Mouse (Mus musculus) embryonic facial prominence, embryonic 12.5 days (tissue): ENCODE results near the gene Eps8. TPM values are rescaled to one million over a fixed set of nuclear protein-coding genes. Genes with fewer than 3 reads are reported as not detected.
A peak's percentile ranks its signal among the peaks of the same experiment; 100 is the strongest.

Experiments used
- ATAC-seq: fragments of 200-750 bp; cut with Nextera tagmentation; 2 replicates; pipeline ENCODE4 v1.8.0; 2017; ENCODE audit not compliant: insufficient number of reproducible peaks, insufficient read depth, low FRiP score, low TSS enrichment
- H3K27ac ChIP-seq: fragments of 300-500 bp; sonication (generic); 2 replicates; pipeline ENCODE4 v1.5.1; 2016; ENCODE audit warnings: mild to moderate bottlenecking
- H3K27me3 ChIP-seq: fragments of 300-500 bp; sonication (generic); 2 replicates; pipeline ENCODE4 v1.6.1; 2016; ENCODE audit warnings: mild to moderate bottlenecking, moderate library complexity
- H3K36me3 ChIP-seq: fragments of 300-500 bp; sonication (generic); 2 replicates; pipeline ENCODE4 v1.6.1; 2016; ENCODE audit warnings: mild to moderate bottlenecking
- H3K4me1 ChIP-seq: fragments of 300-500 bp; sonication (generic); 2 replicates; pipeline ENCODE4 v1.6.1; 2016
- H3K4me2 ChIP-seq: fragments of 300-500 bp; sonication (generic); replicated peaks from 2 replicates; pipeline ENCODE4 v1.6.1; 2016; ENCODE audit warnings: mild to moderate bottlenecking, moderate library complexity
- H3K4me3 ChIP-seq: fragments of 300-500 bp; sonication (generic); 2 replicates; pipeline ENCODE4 v1.5.1; 2016; ENCODE audit warnings: mild to moderate bottlenecking
- H3K9ac ChIP-seq: fragments of 300-500 bp; sonication (generic); 2 replicates; pipeline ENCODE4 v1.6.1; 2016; ENCODE audit warnings: mild to moderate bottlenecking, moderate library complexity
- H3K9me3 ChIP-seq: fragments of 300-500 bp; sonication (generic); 2 replicates; pipeline ENCODE4 v1.6.1; 2016; ENCODE audit warnings: mild to moderate bottlenecking, moderate library complexity
- WGBS: fragments of 180-500 bp; shearing (Covaris S2); methylation state at CpG from one replicate; pipeline ENCODE4 v1.1.7; 2016; 5-methylcytosine and 5-hydroxymethylcytosine counted together
- polyA plus RNA-seq: library from polyadenylated mRNA; unstranded; fragments of >200 nt; fragmentation: Nextera tagmentation; extraction: Ambion mirVana; gene quantifications from 2 replicates; pipeline ENCODE4 v1.2.1, GENCODE M21; 2016

Gene Eps8
- polyA plus RNA-seq, 1 experiment from 2014 or later = 22.3 TPM

DNA sequence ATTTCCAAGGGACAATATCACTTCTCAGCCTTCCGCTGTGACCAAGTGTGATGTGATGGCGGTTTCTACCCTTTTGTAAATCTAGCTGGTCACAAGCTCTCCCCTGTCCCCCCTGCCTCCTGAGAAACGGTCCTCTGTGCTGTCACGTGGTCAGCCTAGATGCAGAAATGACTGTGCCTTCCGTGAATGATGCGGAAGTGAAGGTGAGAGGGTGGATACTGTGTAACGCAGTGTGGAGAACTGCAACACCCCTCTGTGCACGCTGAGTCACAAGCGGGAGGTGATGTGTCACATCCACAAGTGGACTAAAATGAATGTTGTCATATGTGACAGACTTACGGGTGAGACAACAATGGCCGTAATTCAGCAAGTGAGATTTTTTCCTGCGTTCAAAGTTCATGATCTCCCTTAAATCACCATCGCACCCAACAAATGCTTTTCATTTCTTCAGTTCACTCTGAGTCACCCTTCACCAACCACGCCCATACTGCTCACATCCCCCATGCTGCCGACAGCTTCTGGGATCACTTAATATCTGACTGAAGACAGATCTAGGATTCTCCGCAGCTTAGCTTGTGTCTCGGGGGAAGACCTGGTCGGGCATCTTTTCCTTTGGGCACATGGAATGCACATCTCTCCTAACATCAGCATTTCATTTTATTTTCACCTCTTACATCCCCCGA lies 72.3 kb downstream of the Eps8 start:
- 80% methylated on average over 19 of the region's 19 CpGs for WGBS
- no peaks in the 10 kb centered on the region for H3K4me1 ChIP-seq
- H3K9ac ChIP-seq = no peak overlapping the region
- no peaks in the 10 kb centered on the region for H3K9me3 ChIP-seq
- no peak for ATAC-seq
- H3K27ac ChIP-seq = no peak overlapping the region
- H3K36me3 ChIP-seq = no peaks in the 10 kb centered on the region
- H3K27me3 ChIP-seq = no peaks in the 10 kb centered on the region
- H3K4me3 ChIP-seq = no peak overlapping the region
- H3K4me2 ChIP-seq = no peak overlapping the region

DNA sequence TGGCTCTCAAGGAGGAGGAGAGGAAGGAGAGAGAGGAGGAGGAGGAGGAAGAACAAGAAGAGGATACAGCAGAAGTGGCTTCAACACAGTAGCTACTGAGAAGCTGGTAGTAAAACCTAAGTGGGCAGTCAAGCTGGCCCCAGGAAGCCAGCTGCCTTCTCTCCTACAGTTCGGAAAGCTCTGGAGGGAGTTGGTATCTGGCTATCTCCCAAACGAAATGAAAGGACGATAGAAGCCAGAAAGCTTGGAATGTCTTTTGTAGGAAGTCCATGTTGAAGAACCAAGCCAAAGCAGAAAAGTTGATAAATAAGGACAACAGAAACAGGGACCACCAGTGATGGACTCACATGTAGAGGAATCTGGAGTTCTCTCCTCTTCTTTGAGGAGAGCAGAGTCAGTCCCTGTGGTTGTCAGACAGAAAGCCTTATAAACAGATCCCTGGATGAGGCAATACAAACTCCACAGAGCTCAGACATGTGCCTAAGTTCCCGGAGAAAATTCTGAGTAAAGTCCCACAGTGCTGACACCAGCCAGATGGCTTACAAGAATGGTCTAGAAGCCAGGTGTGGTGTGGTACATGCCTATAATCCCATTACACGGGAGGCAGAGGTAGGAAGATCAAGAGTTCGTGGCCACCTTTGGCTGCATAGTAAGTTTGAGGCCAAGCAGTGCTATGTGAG lies 73.2 kb downstream of the Eps8 start:
- no peak for ATAC-seq
- no peak overlapping the region for H3K4me3 ChIP-seq
- H3K36me3 ChIP-seq = no peaks in the 10 kb centered on the region
- H3K9me3 ChIP-seq = no peaks in the 10 kb centered on the region
- no peak overlapping the region for H3K9ac ChIP-seq
- no peak overlapping the region for H3K4me2 ChIP-seq
- 82% methylated on average over 6 of the region's 6 CpGs for WGBS
- no peak overlapping the region for H3K27ac ChIP-seq
- H3K27me3 ChIP-seq = no peaks in the 10 kb centered on the region
- H3K4me1 ChIP-seq = no peaks in the 10 kb centered on the region

GRCm38 (mm10) chr6:137580503-137580902 lies 74.2 kb downstream of the Eps8 start:
- H3K36me3 ChIP-seq = no peaks in the 10 kb centered on the region
- no peak overlapping the region for H3K4me2 ChIP-seq
- ATAC-seq = no peak
- H3K4me1 ChIP-seq = no peaks in the 10 kb centered on the region
- H3K27ac ChIP-seq = no peak overlapping the region
- WGBS = 88% methylated on average over 5 of the region's 5 CpGs
- H3K9ac ChIP-seq = no peak overlapping the region
- no peaks in the 10 kb centered on the region for H3K27me3 ChIP-seq
- no peak overlapping the region for H3K4me3 ChIP-seq
- H3K9me3 ChIP-seq = no peaks in the 10 kb centered on the region

GRCm38 (mm10) chr6:137576670-137577371 lies 77.9 kb downstream of the Eps8 start:
- Histone ChIP-seq H3K4me3 (no peak overlapping the region), H3K9me3 (no peaks in the 10 kb centered on the region), H3K27me3 (no peaks in the 10 kb centered on the region), H3K4me2 (no peak overlapping the region), H3K4me1 (no peaks in the 10 kb centered on the region), H3K36me3 (no peaks in the 10 kb centered on the region), H3K9ac (no peak overlapping the region), H3K27ac (no peak overlapping the region)
- ATAC-seq = no peak
- WGBS = 87% methylated on average over 12 of the region's 12 CpGs

- Histone ChIP-seq H3K9me3 (no peaks in the 10 kb centered on the region), H3K4me3 (no peak overlapping the region), H3K4me1 (no peaks in the 10 kb centered on the region), H3K27me3 (no peaks in the 10 kb centered on the region), H3K9ac (no peak overlapping the region), H3K36me3 (no peaks in the 10 kb centered on the region), H3K4me2 (no peak overlapping the region), H3K27ac (no peak overlapping the region)
- 91% methylated on average over 4 of the region's 4 CpGs for WGBS
- ATAC-seq = no peak
Measured at GRCm38 (mm10) chr6:137576091-137576490, 78.6 kb downstream of the Eps8 start.

DNA sequence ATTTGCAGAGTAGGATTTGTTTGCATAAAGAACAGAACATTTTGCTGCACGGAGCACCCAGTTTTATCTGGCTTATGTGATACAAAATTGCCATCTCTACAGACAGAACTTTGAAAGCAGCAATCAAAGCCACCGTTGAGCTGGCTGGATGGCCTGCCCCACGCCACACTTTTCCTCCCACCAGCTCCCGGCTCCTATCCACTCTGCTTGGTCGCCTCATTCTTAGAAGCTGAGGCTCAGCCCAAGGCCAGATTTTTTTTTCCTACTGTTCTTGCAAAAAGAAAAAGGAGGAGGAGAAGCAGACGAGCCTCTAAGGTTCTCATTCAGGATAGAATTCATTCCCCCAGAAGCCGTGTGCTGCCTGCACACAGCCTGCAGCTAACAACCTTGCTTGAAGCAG lies 80.8 kb downstream of the Eps8 start:
- 73% methylated on average over 7 of the region's 7 CpGs for WGBS
- H3K4me2 ChIP-seq = no peak overlapping the region
- H3K27me3 ChIP-seq = no peaks in the 10 kb centered on the region
- H3K9me3 ChIP-seq = no peaks in the 10 kb centered on the region
- H3K9ac ChIP-seq = no peak overlapping the region
- ATAC-seq = no peak
- no peaks in the 10 kb centered on the region for H3K4me1 ChIP-seq
- no peak overlapping the region for H3K27ac ChIP-seq
- no peaks in the 10 kb centered on the region for H3K36me3 ChIP-seq
- no peak overlapping the region for H3K4me3 ChIP-seq

DNA sequence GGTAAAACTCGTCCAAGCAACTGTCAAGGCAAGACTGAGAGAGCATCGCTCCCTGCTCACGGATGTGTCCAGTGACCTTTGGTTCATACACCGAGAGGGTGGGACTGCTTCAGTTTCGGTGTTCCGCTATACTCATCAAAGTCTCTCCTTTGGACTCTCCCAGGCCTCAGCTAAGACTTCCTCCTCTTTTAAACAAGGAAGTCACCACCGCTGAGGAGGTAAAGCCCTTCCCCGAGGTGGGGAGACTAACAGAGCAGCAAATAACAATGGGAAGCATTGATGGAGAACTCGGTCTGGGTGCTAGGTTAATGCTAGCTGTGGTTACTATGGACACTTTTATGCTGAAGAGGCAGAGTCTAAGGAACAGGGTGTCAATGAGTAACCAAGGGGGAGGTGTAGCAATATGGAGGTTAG lies 84.0 kb downstream of the Eps8 start:
- 60% methylated on average over 9 of the region's 9 CpGs for WGBS
- Histone ChIP-seq H3K36me3 (no peaks in the 10 kb centered on the region), H3K9me3 (no peaks in the 10 kb centered on the region), H3K4me2 (no peak overlapping the region), H3K27me3 (no peaks in the 10 kb centered on the region), H3K4me3 (no peak overlapping the region), H3K4me1 (no peaks in the 10 kb centered on the region), H3K27ac (no peak overlapping the region), H3K9ac (no peak overlapping the region)
- ATAC-seq = no peak

DNA sequence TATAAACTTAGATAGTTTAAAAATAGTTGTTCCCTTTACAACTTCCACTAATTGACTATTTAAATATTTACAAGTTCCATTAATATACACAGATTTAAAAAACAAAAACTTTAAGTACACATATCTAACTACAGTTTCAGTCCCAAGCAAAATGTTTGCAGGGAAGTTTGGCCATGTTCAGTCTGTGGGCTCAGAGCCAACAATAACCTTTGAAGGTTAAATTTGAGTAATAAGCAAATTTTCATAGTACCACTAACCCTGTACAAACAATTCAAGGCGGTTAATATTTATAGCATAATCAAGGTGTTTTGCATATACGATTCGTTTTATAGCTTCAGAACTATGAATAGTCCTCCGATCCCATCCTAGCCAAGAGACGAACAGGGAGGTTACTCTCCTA lies 84.7 kb downstream of the Eps8 start:
- ATAC-seq = no peak
- Histone ChIP-seq H3K4me1 (no peaks in the 10 kb centered on the region), H3K27ac (no peak overlapping the region), H3K9me3 (no peaks in the 10 kb centered on the region), H3K4me2 (no peak overlapping the region), H3K36me3 (no peaks in the 10 kb centered on the region), H3K9ac (no peak overlapping the region), H3K4me3 (no peak overlapping the region), H3K27me3 (no peaks in the 10 kb centered on the region)
- WGBS = 90% methylated on average over 5 of the region's 5 CpGs

GRCm38 (mm10) chr6:137569071-137569470 lies 85.6 kb downstream of the Eps8 start:
- no peaks in the 10 kb centered on the region for H3K36me3 ChIP-seq
- ATAC-seq = no peak
- WGBS = 72% methylated on average over 6 of the region's 6 CpGs
- no peak overlapping the region for H3K9ac ChIP-seq
- H3K27ac ChIP-seq = no peak overlapping the region
- no peaks in the 10 kb centered on the region for H3K9me3 ChIP-seq
- H3K27me3 ChIP-seq = no peaks in the 10 kb centered on the region
- H3K4me1 ChIP-seq = no peaks in the 10 kb centered on the region
- H3K4me3 ChIP-seq = no peak overlapping the region
- H3K4me2 ChIP-seq = no peak overlapping the region

GRCm38 (mm10) chr6:137565890-137566289 lies 88.8 kb downstream of the Eps8 start:
- WGBS = 85% methylated on average over 3 of the region's 3 CpGs
- H3K9ac ChIP-seq = no peak overlapping the region

GRCm38 (mm10) chr6:137565454-137565853 lies 89.2 kb downstream of the Eps8 start:
- no peaks in the 10 kb centered on the region for H3K36me3 ChIP-seq
- no peak overlapping the region for H3K9ac ChIP-seq
- no peaks in the 10 kb centered on the region for H3K27me3 ChIP-seq
- H3K4me1 ChIP-seq = peaks cover 4% of the 10 kb centered on the region; the same call in 1 of the 2 replicates
- no peak overlapping the region for H3K4me2 ChIP-seq
- H3K27ac ChIP-seq = no peak overlapping the region
- H3K4me3 ChIP-seq = no peak overlapping the region
- WGBS = 88% methylated on average over 6 of the region's 6 CpGs
- ATAC-seq = no peak
- no peaks in the 10 kb centered on the region for H3K9me3 ChIP-seq

More at GRCm38 (mm10) chr6:137565890-137566289, 88.8 kb downstream of the Eps8 start:
- ATAC-seq = no peak
- Histone ChIP-seq H3K9me3 (no peaks in the 10 kb centered on the region), H3K27ac (no peak overlapping the region), H3K27me3 (no peaks in the 10 kb centered on the region), H3K36me3 (no peaks in the 10 kb centered on the region), H3K4me2 (no peak overlapping the region), H3K4me3 (no peak overlapping the region), H3K4me1 (peaks cover under 1% of the 10 kb centered on the region; the same call in 1 of the 2 replicates)

- no peaks in the 10 kb centered on the region for H3K9me3 ChIP-seq
- WGBS = 20% methylated on average over 12 of the region's 12 CpGs
- H3K27me3 ChIP-seq = no peaks in the 10 kb centered on the region
- ATAC-seq = peak; percentile 71; the same call in 1 of the 2 replicates
- H3K9ac ChIP-seq = no peak overlapping the region
- peak overlapping the region; percentile 61 for H3K27ac ChIP-seq
- H3K4me2 ChIP-seq = no peak overlapping the region
- H3K4me1 ChIP-seq = peaks cover 22% of the 10 kb centered on the region
- no peak overlapping the region for H3K4me3 ChIP-seq
- H3K36me3 ChIP-seq = no peaks in the 10 kb centered on the region
Measured at GRCm38 (mm10) chr6:137560358-137560859, 94.3 kb downstream of the Eps8 start.
